ENCODE assay signal across 17 mouse cellular contexts in the genomic region with DNA sequence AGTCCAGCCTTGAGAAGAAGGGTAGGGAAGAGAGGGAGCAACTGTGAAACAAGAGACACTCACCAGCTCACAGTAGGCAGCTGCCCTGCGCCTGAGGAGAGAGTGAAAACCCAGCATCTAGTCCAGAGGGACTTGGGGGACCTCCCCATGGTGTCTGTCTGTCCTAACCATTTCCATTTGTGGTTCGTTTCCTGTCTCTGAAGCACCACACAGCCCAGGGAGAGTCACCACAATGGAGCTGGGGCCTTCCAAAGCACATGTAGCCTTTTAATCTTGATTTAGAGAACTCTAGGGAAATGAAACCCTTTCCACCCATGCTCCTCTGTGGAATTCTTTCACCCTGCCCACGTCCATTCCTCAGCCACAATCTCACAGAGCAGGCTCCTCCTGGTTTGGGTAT.
"Had no signal": no experiment of that assay in that cellular context is flagged by ENCODE, and none has a peak within 500 bp of the region (broad histone marks: within the 10 kb centered on the region; RNA-seq: fewer than 3 reads in every experiment).

No protein-coding gene starts in this region.

- H3K4me2 ChIP-seq: neural tube, embryonic 12.5 days; neural tube, embryonic 13.5 days; neural tube, embryonic 15.5 days; stomach, embryonic 15.5 days had no signal

- H3K4me1 ChIP-seq: neural tube, embryonic 12.5 days; neural tube, embryonic 13.5 days; neural tube, embryonic 15.5 days; stomach, embryonic 15.5 days had no signal

- DNase-seq: retina, postnatal 1 day; right cerebral cortex, adult 18-20 months; right cerebral cortex, postnatal 14 days; right cerebral cortex, postnatal 25 days; right cerebral cortex, postnatal 4 days; spleen, adult 18-20 months; thymus, adult 18-20 months; thymus, adult 2 months; thymus, postnatal 14 days; thymus, postnatal 25 days; thymus, postnatal 36 days; thymus, postnatal 4 days had no signal

- H3K9ac ChIP-seq: neural tube, embryonic 12.5 days; neural tube, embryonic 13.5 days; neural tube, embryonic 15.5 days; stomach, embryonic 15.5 days had no signal

- H3K27me3 ChIP-seq: neural tube, embryonic 12.5 days; neural tube, embryonic 13.5 days; neural tube, embryonic 15.5 days; stomach, embryonic 15.5 days had no signal

- H3K36me3 ChIP-seq: neural tube, embryonic 12.5 days; neural tube, embryonic 13.5 days; neural tube, embryonic 15.5 days; stomach, embryonic 15.5 days had no signal

- H3K27ac ChIP-seq: neural tube, embryonic 12.5 days; neural tube, embryonic 13.5 days; neural tube, embryonic 15.5 days; stomach, embryonic 15.5 days; stomach, postnatal 0 days had no signal

- H3K9me3 ChIP-seq: neural tube, embryonic 12.5 days; neural tube, embryonic 13.5 days; neural tube, embryonic 15.5 days; stomach, embryonic 15.5 days had no signal

- H3K4me3 ChIP-seq: neural tube, embryonic 12.5 days; neural tube, embryonic 13.5 days; neural tube, embryonic 15.5 days; stomach, embryonic 15.5 days had no signal
